Mouse (Mus musculus): ENCODE data around the gene Myo3a. TPM values are rescaled to one million over a fixed set of nuclear protein-coding genes. Genes with fewer than 3 reads are reported as not detected.

The Myo3a gene
- not detected in 2 replicates for total RNA-seq (2014; rRNA removed; ENCODE audit: low replicate concordance)
- not detected in 2 replicates for polyA plus RNA-seq (2015; fragmentation: Nextera tagmentation; extraction: Ambion mirVana)

GRCm38 (mm10) chr2:22227308-22227707 lies at the start of gene Myo3a:
Gene Myo3a, plus strand, starts transcription at chr2:22227503.
- Histone ChIP-seq H3K27me3 (ENCODE audit: control insufficient read depth, insufficient read depth, low read length) (no peaks in the 10 kb centered on the region), H3K4me1 (ENCODE audit: control insufficient read depth, insufficient read depth) (no peaks in the 10 kb centered on the region), H3K27ac (ENCODE audit: low read depth) (no peak within 1 kb of the TSS), H3K4me3 (ENCODE audit: low read depth, low read length) (peak within 1 kb of the TSS; percentile 22; the same call in 1 of the 2 replicates), H3K9me3 (replicated peaks; ENCODE audit: control insufficient read depth, low read length) (no peaks in the 10 kb centered on the region), H3K9ac (replicated peaks; ENCODE audit: low read depth, low read length) (no peak within 1 kb of the TSS), H3K36me3 (replicated peaks; ENCODE audit: control insufficient read depth, insufficient read depth, low read length) (no peaks in the 10 kb centered on the region), H3K4me2 (ENCODE audit: low read depth, low read length) (peak within 1 kb of the TSS; percentile 55)
- TF ChIP-seq CTCF (IDR thresholded peaks at IDR 0.05; ENCODE audit: low read depth), result no peak
- no peak for TF ChIP-seq EP300 (IDR thresholded peaks at IDR 0.05; ENCODE audit: low read depth)
- under 1% methylated on average over 21 of the region's 21 CpGs for WGBS
- no peak for ATAC-seq (ENCODE audit: insufficient read depth, low read depth)
- peak; percentile 38 for DNase-seq (ENCODE audit: low spot score)

DNA sequence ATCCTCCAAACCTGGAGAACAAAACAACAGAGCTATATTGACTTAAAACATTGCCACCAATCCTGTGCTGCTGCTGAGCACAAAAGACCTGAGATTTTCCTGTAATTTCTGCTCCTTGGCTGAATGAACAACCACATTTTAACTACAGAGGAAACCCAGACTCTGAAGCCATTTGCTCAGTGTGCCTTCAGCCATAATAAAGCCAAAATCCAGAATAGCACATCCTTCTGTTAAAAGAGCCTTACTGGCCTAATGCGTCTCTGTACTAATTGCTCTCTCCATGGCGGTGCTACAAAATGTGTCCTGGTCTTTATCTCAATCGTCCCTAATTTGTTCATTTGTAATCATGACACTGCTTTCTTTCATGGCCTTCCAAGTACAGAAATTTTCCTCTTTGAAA lies 23.2 kb downstream of the Myo3a start:
- H3K4me2 ChIP-seq (ENCODE audit: low read depth, low read length), result no peak overlapping the region
- no peaks in the 10 kb centered on the region for H3K4me1 ChIP-seq (ENCODE audit: control insufficient read depth, insufficient read depth)
- no peak overlapping the region for H3K27ac ChIP-seq (ENCODE audit: low read depth)
- no peaks in the 10 kb centered on the region for H3K36me3 ChIP-seq (replicated peaks; ENCODE audit: control insufficient read depth, insufficient read depth, low read length)
- H3K4me3 ChIP-seq (ENCODE audit: low read depth, low read length), result no peak overlapping the region
- H3K9ac ChIP-seq (replicated peaks; ENCODE audit: low read depth, low read length), result no peak overlapping the region
- no peak for ATAC-seq (ENCODE audit: insufficient read depth, low read depth)
- no peak for DNase-seq (ENCODE audit: low spot score)
- H3K27me3 ChIP-seq (ENCODE audit: control insufficient read depth, insufficient read depth, low read length), result no peaks in the 10 kb centered on the region
- WGBS, result 75% methylated on average over 3 of the region's 3 CpGs
- H3K9me3 ChIP-seq (replicated peaks; ENCODE audit: control insufficient read depth, low read length), result no peaks in the 10 kb centered on the region
- TF ChIP-seq CTCF (IDR thresholded peaks at IDR 0.05; ENCODE audit: low read depth), result no peak
- TF ChIP-seq EP300 (IDR thresholded peaks at IDR 0.05; ENCODE audit: low read depth), result no peak

- no peaks in the 10 kb centered on the region for H3K4me1 ChIP-seq (ENCODE audit: control insufficient read depth, insufficient read depth)
- no peaks in the 10 kb centered on the region for H3K27me3 ChIP-seq (ENCODE audit: control insufficient read depth, insufficient read depth, low read length)
- DNase-seq (ENCODE audit: low spot score), result no peak
- H3K9me3 ChIP-seq (replicated peaks; ENCODE audit: control insufficient read depth, low read length), result no peaks in the 10 kb centered on the region
- no peaks in the 10 kb centered on the region for H3K36me3 ChIP-seq (replicated peaks; ENCODE audit: control insufficient read depth, insufficient read depth, low read length)
- H3K4me3 ChIP-seq (ENCODE audit: low read depth, low read length), result no peak overlapping the region
- no peak overlapping the region for H3K4me2 ChIP-seq (ENCODE audit: low read depth, low read length)
- TF ChIP-seq EP300 (IDR thresholded peaks at IDR 0.05; ENCODE audit: low read depth) (no peak), CTCF (IDR thresholded peaks at IDR 0.05; ENCODE audit: low read depth) (no peak)
- 57% methylated on average over 2 of the region's 2 CpGs for WGBS
- ATAC-seq (ENCODE audit: insufficient read depth, low read depth), result no peak
- H3K9ac ChIP-seq (replicated peaks; ENCODE audit: low read depth, low read length), result no peak overlapping the region
- H3K27ac ChIP-seq (ENCODE audit: low read depth), result no peak overlapping the region
Observed at GRCm38 (mm10) chr2:22251045-22251444, 23.7 kb downstream of the Myo3a start.

DNA sequence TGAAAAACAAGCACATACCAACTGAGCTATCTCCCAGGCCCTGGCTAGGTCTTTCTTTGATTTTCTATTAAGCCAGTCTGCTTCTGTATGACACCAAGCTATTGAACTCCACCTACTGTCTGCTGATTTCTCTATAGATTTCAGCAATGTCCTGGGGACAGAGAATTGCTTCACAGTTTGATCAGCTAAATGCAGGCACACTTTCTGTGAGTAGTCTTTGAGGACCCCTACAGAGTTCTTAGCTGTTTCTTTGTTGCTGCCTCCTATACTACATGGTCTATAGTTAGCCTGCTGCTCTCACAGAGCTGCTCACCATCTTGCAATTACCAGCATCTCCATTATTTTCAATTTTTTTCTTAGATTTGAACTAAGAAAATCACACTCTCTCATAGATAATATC lies 28.3 kb downstream of the Myo3a start:
- Histone ChIP-seq H3K27me3 (ENCODE audit: control insufficient read depth, insufficient read depth, low read length) (no peaks in the 10 kb centered on the region), H3K4me2 (ENCODE audit: low read depth, low read length) (no peak overlapping the region), H3K9ac (replicated peaks; ENCODE audit: low read depth, low read length) (no peak overlapping the region), H3K36me3 (replicated peaks; ENCODE audit: control insufficient read depth, insufficient read depth, low read length) (no peaks in the 10 kb centered on the region), H3K9me3 (replicated peaks; ENCODE audit: control insufficient read depth, low read length) (no peaks in the 10 kb centered on the region), H3K4me1 (ENCODE audit: control insufficient read depth, insufficient read depth) (no peaks in the 10 kb centered on the region), H3K4me3 (ENCODE audit: low read depth, low read length) (no peak overlapping the region), H3K27ac (ENCODE audit: low read depth) (no peak overlapping the region)
- ATAC-seq (ENCODE audit: insufficient read depth, low read depth) (no peak), DNase-seq (ENCODE audit: low spot score) (no peak)
- TF ChIP-seq CTCF (IDR thresholded peaks at IDR 0.05; ENCODE audit: low read depth) (no peak), EP300 (IDR thresholded peaks at IDR 0.05; ENCODE audit: low read depth) (no peak)

GRCm38 (mm10) chr2:22271555-22271954 lies 44.3 kb downstream of the Myo3a start:
- no peak overlapping the region for H3K9ac ChIP-seq (replicated peaks; ENCODE audit: low read depth, low read length)
- H3K27me3 ChIP-seq (ENCODE audit: control insufficient read depth, insufficient read depth, low read length), result no peaks in the 10 kb centered on the region
- H3K4me1 ChIP-seq (ENCODE audit: control insufficient read depth, insufficient read depth), result no peaks in the 10 kb centered on the region
- no peak overlapping the region for H3K27ac ChIP-seq (ENCODE audit: low read depth)
- 68% methylated on average over 2 of the region's 2 CpGs for WGBS
- H3K9me3 ChIP-seq (replicated peaks; ENCODE audit: control insufficient read depth, low read length), result no peaks in the 10 kb centered on the region
- DNase-seq (ENCODE audit: low spot score) (no peak), ATAC-seq (ENCODE audit: insufficient read depth, low read depth) (no peak)
- H3K36me3 ChIP-seq (replicated peaks; ENCODE audit: control insufficient read depth, insufficient read depth, low read length), result no peaks in the 10 kb centered on the region
- no peak overlapping the region for H3K4me2 ChIP-seq (ENCODE audit: low read depth, low read length)
- no peak overlapping the region for H3K4me3 ChIP-seq (ENCODE audit: low read depth, low read length)
- TF ChIP-seq CTCF (IDR thresholded peaks at IDR 0.05; ENCODE audit: low read depth) (no peak), EP300 (IDR thresholded peaks at IDR 0.05; ENCODE audit: low read depth) (no peak)

GRCm38 (mm10) chr2:22285366-22285765 lies 58.1 kb downstream of the Myo3a start:
- TF ChIP-seq EP300 (IDR thresholded peaks at IDR 0.05; ENCODE audit: low read depth) (no peak), CTCF (IDR thresholded peaks at IDR 0.05; ENCODE audit: low read depth) (no peak)
- no peaks in the 10 kb centered on the region for H3K4me1 ChIP-seq (ENCODE audit: control insufficient read depth, insufficient read depth)
- H3K36me3 ChIP-seq (replicated peaks; ENCODE audit: control insufficient read depth, insufficient read depth, low read length), result no peaks in the 10 kb centered on the region
- DNase-seq (ENCODE audit: low spot score), result no peak
- H3K4me2 ChIP-seq (ENCODE audit: low read depth, low read length), result no peak overlapping the region
- no peaks in the 10 kb centered on the region for H3K9me3 ChIP-seq (replicated peaks; ENCODE audit: control insufficient read depth, low read length)
- H3K27me3 ChIP-seq (ENCODE audit: control insufficient read depth, insufficient read depth, low read length), result no peaks in the 10 kb centered on the region
- no peak overlapping the region for H3K9ac ChIP-seq (replicated peaks; ENCODE audit: low read depth, low read length)
- H3K4me3 ChIP-seq (ENCODE audit: low read depth, low read length), result no peak overlapping the region
- ATAC-seq (ENCODE audit: insufficient read depth, low read depth), result no peak
- 35% methylated on average over 2 of the region's 2 CpGs for whole genome bisulfite sequencing
- H3K27ac ChIP-seq (ENCODE audit: low read depth), result no peak overlapping the region

Data from heart, postnatal 0 days (tissue).